Comparison of ENCODE assay signal across 13 mouse cellular contexts in genomic region chr10:122930520-122930919, GRCm38 (mm10).
DNase-seq lines count a peak whose midpoint lies in the region; ATAC-seq and TF ChIP-seq lines count a peak whose summit lies in the region.
"Had no signal": no experiment of that assay in that cellular context is flagged by ENCODE, and none has a peak within 500 bp of the region (broad histone marks: within the 10 kb centered on the region; RNA-seq: fewer than 3 reads in every experiment).

No protein-coding gene starts in this region.

- H3K4me1 ChIP-seq in embryonic facial prominence, embryonic 12.5 days, result peaks cover 47% of the 10 kb centered on the region
- peaks cover 35% of the 10 kb centered on the region for H3K4me1 ChIP-seq in hindbrain, embryonic 14.5 days (replicated peaks; ENCODE audit: control insufficient read depth, insufficient read depth, low read length)
- peaks cover 37% of the 10 kb centered on the region for H3K4me1 ChIP-seq in midbrain, embryonic 15.5 days
- H3K4me1 ChIP-seq in lung, adult 2 months (ENCODE audit: control insufficient read depth, insufficient read depth, low read length), result peaks cover 7% of the 10 kb centered on the region

- no peak overlapping the region for H3K4me3 ChIP-seq in embryonic facial prominence, embryonic 12.5 days
- no peak overlapping the region for H3K4me3 ChIP-seq in hindbrain, embryonic 14.5 days (replicated peaks; ENCODE audit: low read length)
- no peak overlapping the region for H3K4me3 ChIP-seq in midbrain, embryonic 15.5 days
- no peak overlapping the region for H3K4me3 ChIP-seq in lung, adult 2 months (replicated peaks; ENCODE audit: extremely low read depth, low read depth, low read length)
- H3K4me3 ChIP-seq: intestine, embryonic 15.5 days; limb, embryonic 15.5 days; lung, embryonic 15.5 days; megakaryocyte, embryonic 14.5 days had no signal

- no peaks in the 10 kb centered on the region for H3K27me3 ChIP-seq in embryonic facial prominence, embryonic 12.5 days
- H3K27me3 ChIP-seq in hindbrain, embryonic 14.5 days (ENCODE audit: control insufficient read depth, insufficient read depth, low read length), result no peaks in the 10 kb centered on the region
- no peaks in the 10 kb centered on the region for H3K27me3 ChIP-seq in midbrain, embryonic 15.5 days (replicated peaks)
- H3K27me3 ChIP-seq: intestine, embryonic 15.5 days; limb, embryonic 15.5 days; lung, embryonic 15.5 days; megakaryocyte, embryonic 14.5 days had no signal

- peak; percentile 56 for DNase-seq in heart, adult 11 months
- no peak for DNase-seq in heart, adult 9 months (ENCODE audit: low spot score in 2 of 2)
- no peak for DNase-seq in hindbrain, embryonic 14.5 days (ENCODE audit: low spot score)
- no peak for DNase-seq in lung, adult 2 months
- no peak for DNase-seq in kidney, postnatal 14 days
- DNase-seq: spleen, adult 18-20 months; thymus, postnatal 4 days had no signal

- no peak for ATAC-seq in embryonic facial prominence, embryonic 12.5 days (ENCODE audit: insufficient number of reproducible peaks, insufficient read depth, low FRiP score, low TSS enrichment)
- ATAC-seq in hindbrain, embryonic 14.5 days (ENCODE audit: low FRiP score), result no peak
- ATAC-seq in midbrain, embryonic 15.5 days (replicated peaks), result no peak

- WGBS in embryonic facial prominence, embryonic 12.5 days, result 79% methylated on average over 4 of the region's 4 CpGs
- 90% methylated on average over 4 of the region's 4 CpGs for WGBS in hindbrain, embryonic 14.5 days
- WGBS in midbrain, embryonic 15.5 days, result 83% methylated on average over 4 of the region's 4 CpGs
- 86% methylated on average over 4 of the region's 4 CpGs for WGBS in lung, adult 2 months

- no peak for TF ChIP-seq POLR2A in lung, adult 2 months (IDR thresholded peaks at IDR 0.05; ENCODE audit: borderline replicate concordance, extremely low read depth, low read depth, low read length)

- H3K27ac ChIP-seq in embryonic facial prominence, embryonic 12.5 days, result peak overlapping the region; percentile 78; the same call in 1 of the 2 replicates
- H3K27ac ChIP-seq in hindbrain, embryonic 14.5 days, result peak overlapping the region; percentile 76
- peak overlapping the region; percentile 74 for H3K27ac ChIP-seq in midbrain, embryonic 15.5 days
- H3K27ac ChIP-seq: intestine, embryonic 15.5 days; lung, embryonic 15.5 days had no signal

- no peak overlapping the region for H3K9ac ChIP-seq in embryonic facial prominence, embryonic 12.5 days
- H3K9ac ChIP-seq in hindbrain, embryonic 14.5 days, result no peak overlapping the region
- H3K9ac ChIP-seq in midbrain, embryonic 15.5 days, result no peak overlapping the region
- H3K9ac ChIP-seq: intestine, embryonic 15.5 days; limb, embryonic 15.5 days; lung, embryonic 15.5 days had no signal

- H3K9me3 ChIP-seq in embryonic facial prominence, embryonic 12.5 days, result no peaks in the 10 kb centered on the region
- no peaks in the 10 kb centered on the region for H3K9me3 ChIP-seq in hindbrain, embryonic 14.5 days (ENCODE audit: control insufficient read depth, low read length)
- H3K9me3 ChIP-seq in midbrain, embryonic 15.5 days, result no peaks in the 10 kb centered on the region
- H3K9me3 ChIP-seq: intestine, embryonic 15.5 days; limb, embryonic 15.5 days; lung, embryonic 15.5 days; megakaryocyte, embryonic 14.5 days had no signal

- no peaks in the 10 kb centered on the region for H3K36me3 ChIP-seq in embryonic facial prominence, embryonic 12.5 days
- no peaks in the 10 kb centered on the region; the same call in 1 of the 2 replicates for H3K36me3 ChIP-seq in hindbrain, embryonic 14.5 days (replicated peaks; ENCODE audit: control insufficient read depth, insufficient read depth)
- no peaks in the 10 kb centered on the region for H3K36me3 ChIP-seq in midbrain, embryonic 15.5 days (replicated peaks)
- H3K36me3 ChIP-seq: intestine, embryonic 15.5 days; limb, embryonic 15.5 days; lung, embryonic 15.5 days had no signal

- TF ChIP-seq CTCF in lung, adult 2 months (IDR thresholded peaks at IDR 0.05; ENCODE audit: insufficient read depth, low read length), result no peak

- H3K4me2 ChIP-seq in embryonic facial prominence, embryonic 12.5 days (replicated peaks), result no peak overlapping the region
- H3K4me2 ChIP-seq in hindbrain, embryonic 14.5 days (replicated peaks), result no peak overlapping the region
- H3K4me2 ChIP-seq in midbrain, embryonic 15.5 days, result no peak overlapping the region
- H3K4me2 ChIP-seq: intestine, embryonic 15.5 days; limb, embryonic 15.5 days; lung, embryonic 15.5 days had no signal
